Mouse (Mus musculus): ENCODE data around the gene Rpl10a. TPM values are rescaled to one million over a fixed set of nuclear protein-coding genes. Genes with fewer than 3 reads are reported as not detected.
A peak's percentile ranks its signal among the peaks of the same experiment; 100 is the strongest.

Rpl10a gene
- total and polyA plus RNA-seq, 2 experiments from 2014 or later = 366 to 1,161 TPM

- Histone ChIP-seq H3K27me3 (ENCODE audit: insufficient read depth, low read length) (no peaks in the 10 kb centered on the region), H3K4me2 (ENCODE audit: low read depth) (peak overlapping the region; percentile 46), H3K4me3 (ENCODE audit: low read depth, low read length) (0 out of 2 replicates have a peak overlapping the region, but pooled peaks have one; percentile 7), H3K9me3 (ENCODE audit: low read length) (no peaks in the 10 kb centered on the region), H3K9ac (peak overlapping the region; percentile 39; the same call in 1 of the 2 replicates), H3K4me1 (ENCODE audit: insufficient read depth) (0 out of 2 replicates have a peak, but pooled peaks cover 4% of the 10 kb centered on the region), H3K27ac (ENCODE audit: low read depth, low read length) (no peak overlapping the region), H3K36me3 (ENCODE audit: insufficient read depth) (no peaks in the 10 kb centered on the region)
- no peak for TF ChIP-seq CTCF (IDR thresholded peaks at IDR 0.05; ENCODE audit: low read depth)
- peak; percentile 85 for ATAC-seq
- peak; percentile 70 for DNase-seq
- 8% methylated on average over 26 of the region's 26 CpGs for WGBS
Measured at GRCm38 (mm10) chr17:28341091-28341490, 12.8 kb downstream of the Rpl10a start.

- H3K27ac ChIP-seq (ENCODE audit: low read depth, low read length) = no peak overlapping the region
- no peaks in the 10 kb centered on the region for H3K36me3 ChIP-seq (ENCODE audit: insufficient read depth)
- H3K9me3 ChIP-seq (ENCODE audit: low read length) = no peaks in the 10 kb centered on the region
- no peak overlapping the region for H3K4me3 ChIP-seq (ENCODE audit: low read depth, low read length)
- DNase-seq = no peak
- 41% methylated on average over 4 of the region's 4 CpGs for WGBS
- no peaks in the 10 kb centered on the region for H3K27me3 ChIP-seq (ENCODE audit: insufficient read depth, low read length)
- TF ChIP-seq CTCF (IDR thresholded peaks at IDR 0.05; ENCODE audit: low read depth) = no peak
- no peak for ATAC-seq
- no peak overlapping the region for H3K9ac ChIP-seq
- H3K4me1 ChIP-seq (ENCODE audit: insufficient read depth) = 0 out of 2 replicates have a peak, but pooled peaks cover 4% of the 10 kb centered on the region
- no peak overlapping the region for H3K4me2 ChIP-seq (ENCODE audit: low read depth)
Measured at GRCm38 (mm10) chr17:28344050-28344607, 15.9 kb downstream of the Rpl10a start.

GRCm38 (mm10) chr17:28344670-28345069, 16.4 kb downstream of the Rpl10a start:
- Histone ChIP-seq H3K9me3 (ENCODE audit: low read length) (no peaks in the 10 kb centered on the region), H3K4me1 (ENCODE audit: insufficient read depth) (0 out of 2 replicates have a peak, but pooled peaks cover 4% of the 10 kb centered on the region), H3K27me3 (ENCODE audit: insufficient read depth, low read length) (no peaks in the 10 kb centered on the region), H3K4me3 (ENCODE audit: low read depth, low read length) (no peak overlapping the region), H3K9ac (no peak overlapping the region), H3K27ac (ENCODE audit: low read depth, low read length) (no peak overlapping the region), H3K4me2 (ENCODE audit: low read depth) (no peak overlapping the region), H3K36me3 (ENCODE audit: insufficient read depth) (no peaks in the 10 kb centered on the region)
- ATAC-seq (no peak), DNase-seq (no peak)
- TF ChIP-seq CTCF (IDR thresholded peaks at IDR 0.05; ENCODE audit: low read depth) = no peak
- WGBS = 69% methylated on average over 3 of the region's 3 CpGs

- TF ChIP-seq CTCF (IDR thresholded peaks at IDR 0.05; ENCODE audit: low read depth) = no peak
- WGBS = 19% methylated on average over 8 of the region's 8 CpGs
- DNase-seq (no peak), ATAC-seq (no peak)
- Histone ChIP-seq H3K36me3 (ENCODE audit: insufficient read depth) (no peaks in the 10 kb centered on the region), H3K4me3 (ENCODE audit: low read depth, low read length) (no peak overlapping the region), H3K27ac (ENCODE audit: low read depth, low read length) (no peak overlapping the region), H3K9ac (no peak overlapping the region), H3K9me3 (ENCODE audit: low read length) (no peaks in the 10 kb centered on the region), H3K27me3 (ENCODE audit: insufficient read depth, low read length) (no peaks in the 10 kb centered on the region), H3K4me1 (ENCODE audit: insufficient read depth) (0 out of 2 replicates have a peak, but pooled peaks cover 4% of the 10 kb centered on the region), H3K4me2 (ENCODE audit: low read depth) (no peak overlapping the region)
Measured at GRCm38 (mm10) chr17:28345271-28345721, 17.0 kb downstream of the Rpl10a start.

- H3K9me3 ChIP-seq (ENCODE audit: low read length) = no peaks in the 10 kb centered on the region
- WGBS = 30% methylated on average over 10 of the region's 10 CpGs
- ATAC-seq = no peak
- H3K4me1 ChIP-seq (ENCODE audit: insufficient read depth) = 0 out of 2 replicates have a peak, but pooled peaks cover 4% of the 10 kb centered on the region
- no peak overlapping the region for H3K4me2 ChIP-seq (ENCODE audit: low read depth)
- no peak for TF ChIP-seq CTCF (IDR thresholded peaks at IDR 0.05; ENCODE audit: low read depth)
- H3K9ac ChIP-seq = no peak overlapping the region
- no peak for DNase-seq
- no peaks in the 10 kb centered on the region for H3K27me3 ChIP-seq (ENCODE audit: insufficient read depth, low read length)
- no peaks in the 10 kb centered on the region for H3K36me3 ChIP-seq (ENCODE audit: insufficient read depth)
- no peak overlapping the region for H3K27ac ChIP-seq (ENCODE audit: low read depth, low read length)
- H3K4me3 ChIP-seq (ENCODE audit: low read depth, low read length) = no peak overlapping the region
Measured at GRCm38 (mm10) chr17:28345882-28346281, 17.6 kb downstream of the Rpl10a start.

- WGBS = 81% methylated on average over 10 of the region's 10 CpGs
- H3K9ac ChIP-seq = no peak overlapping the region
Measured at GRCm38 (mm10) chr17:28347327-28347726, 19.1 kb downstream of the Rpl10a start.

GRCm38 (mm10) chr17:28348211-28348610, 19.9 kb downstream of the Rpl10a start:
- Histone ChIP-seq H3K36me3 (ENCODE audit: insufficient read depth) (no peaks in the 10 kb centered on the region), H3K9ac (no peak overlapping the region), H3K27me3 (ENCODE audit: insufficient read depth, low read length) (peaks cover 7% of the 10 kb centered on the region; the same call in 1 of the 2 replicates), H3K9me3 (ENCODE audit: low read length) (no peaks in the 10 kb centered on the region), H3K4me3 (ENCODE audit: low read depth, low read length) (no peak overlapping the region), H3K4me1 (ENCODE audit: insufficient read depth) (no peaks in the 10 kb centered on the region), H3K4me2 (ENCODE audit: low read depth) (no peak overlapping the region), H3K27ac (ENCODE audit: low read depth, low read length) (no peak overlapping the region)
- 65% methylated on average over 6 of the region's 6 CpGs for WGBS
- no peak for DNase-seq
- no peak for ATAC-seq
- no peak for TF ChIP-seq CTCF (IDR thresholded peaks at IDR 0.05; ENCODE audit: low read depth)

More at GRCm38 (mm10) chr17:28347327-28347726, 19.1 kb downstream of the Rpl10a start:
- TF ChIP-seq CTCF (IDR thresholded peaks at IDR 0.05; ENCODE audit: low read depth) = no peak
- Histone ChIP-seq H3K4me1 (ENCODE audit: insufficient read depth) (no peaks in the 10 kb centered on the region), H3K36me3 (ENCODE audit: insufficient read depth) (no peaks in the 10 kb centered on the region), H3K27me3 (ENCODE audit: insufficient read depth, low read length) (peaks cover 7% of the 10 kb centered on the region; the same call in 1 of the 2 replicates), H3K4me3 (ENCODE audit: low read depth, low read length) (no peak overlapping the region), H3K9me3 (ENCODE audit: low read length) (no peaks in the 10 kb centered on the region), H3K4me2 (ENCODE audit: low read depth) (no peak overlapping the region), H3K27ac (ENCODE audit: low read depth, low read length) (no peak overlapping the region)
- no peak for ATAC-seq
- no peak for DNase-seq
